In the genomic region with DNA sequence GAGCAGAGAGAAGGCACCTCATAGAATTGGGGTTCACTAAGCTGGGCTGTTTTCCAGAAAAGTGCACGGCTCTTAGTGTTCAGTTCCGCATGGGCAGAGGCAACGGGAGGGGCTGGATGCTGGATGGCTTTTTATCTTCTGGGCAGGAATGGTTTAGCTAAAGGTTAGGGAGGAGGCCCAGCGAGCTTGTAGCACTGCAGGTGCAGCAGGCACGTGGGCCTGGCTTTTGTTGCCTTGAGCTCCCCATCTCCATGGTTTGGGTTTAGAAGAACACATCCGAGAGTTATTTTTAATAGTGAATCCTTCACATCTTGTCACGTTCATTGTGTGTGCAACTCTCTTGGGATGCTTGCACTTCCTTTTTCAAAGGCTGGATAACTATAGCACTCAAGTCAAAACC, we compare ENCODE assay signal across 45 mouse cellular contexts. TPM values are rescaled to one million over a fixed set of nuclear protein-coding genes. Genes with fewer than 3 reads are reported as not detected.
"Had no signal": no experiment of that assay in that cellular context is flagged by ENCODE, and none has a peak within 500 bp of the region (broad histone marks: within the 10 kb centered on the region; RNA-seq: fewer than 3 reads in every experiment).

No protein-coding gene starts in this region.

- H3K4me2 ChIP-seq: limb, embryonic 12.5 days; limb, embryonic 13.5 days; limb, embryonic 15.5 days; liver, embryonic 11.5 days; liver, embryonic 12.5 days; liver, embryonic 13.5 days; liver, embryonic 15.5 days; lung, embryonic 14.5 days; lung, embryonic 15.5 days; midbrain, embryonic 12.5 days; midbrain, embryonic 13.5 days; midbrain, embryonic 15.5 days; neural tube, embryonic 12.5 days had no signal

- H3K4me3 ChIP-seq: limb, embryonic 10.5 days; limb, embryonic 12.5 days; limb, embryonic 13.5 days; limb, embryonic 15.5 days; liver, embryonic 12.5 days; liver, embryonic 13.5 days; liver, embryonic 15.5 days; lung, embryonic 15.5 days; megakaryocyte, embryonic 14.5 days; midbrain, embryonic 10.5 days; midbrain, embryonic 12.5 days; midbrain, embryonic 13.5 days; midbrain, embryonic 15.5 days; myocyte; neural tube, embryonic 12.5 days had no signal

- H3K36me3 ChIP-seq: midbrain, embryonic 10.5 days; midbrain, embryonic 12.5 days; midbrain, embryonic 13.5 days; midbrain, embryonic 15.5 days; neural tube, embryonic 12.5 days had no signal

- H3K9ac ChIP-seq: limb, embryonic 12.5 days; limb, embryonic 13.5 days; limb, embryonic 15.5 days; liver, embryonic 12.5 days; liver, embryonic 13.5 days; liver, embryonic 14.5 days; liver, embryonic 15.5 days; liver, postnatal 0 days; lung, embryonic 14.5 days; lung, embryonic 15.5 days; midbrain, embryonic 12.5 days; midbrain, embryonic 13.5 days; midbrain, embryonic 15.5 days; neural tube, embryonic 12.5 days had no signal

- ATAC-seq: liver, embryonic 12.5 days; liver, postnatal 0 days; lung, postnatal 0 days; midbrain, embryonic 13.5 days; midbrain, embryonic 15.5 days; midbrain, embryonic 16.5 days had no signal

- H3K9me3 ChIP-seq: limb, embryonic 10.5 days; limb, embryonic 12.5 days; limb, embryonic 13.5 days; limb, embryonic 15.5 days; liver, embryonic 12.5 days; liver, embryonic 13.5 days; liver, embryonic 15.5 days; lung, embryonic 15.5 days; megakaryocyte, embryonic 14.5 days; midbrain, embryonic 10.5 days; midbrain, embryonic 12.5 days; midbrain, embryonic 13.5 days; midbrain, embryonic 15.5 days; neural tube, embryonic 12.5 days had no signal

- H3K4me1 ChIP-seq: limb, embryonic 10.5 days; limb, embryonic 12.5 days; limb, embryonic 13.5 days; limb, embryonic 15.5 days; liver, embryonic 12.5 days; liver, embryonic 13.5 days; liver, embryonic 15.5 days; lung, embryonic 15.5 days; midbrain, embryonic 10.5 days; midbrain, embryonic 12.5 days; midbrain, embryonic 13.5 days; midbrain, embryonic 15.5 days; neural tube, embryonic 12.5 days had no signal

- H3K27me3 ChIP-seq: limb, embryonic 12.5 days; limb, embryonic 13.5 days; limb, embryonic 15.5 days; liver, embryonic 12.5 days; liver, embryonic 13.5 days; liver, embryonic 15.5 days; lung, embryonic 15.5 days; megakaryocyte, embryonic 14.5 days; midbrain, embryonic 12.5 days; midbrain, embryonic 13.5 days; midbrain, embryonic 15.5 days; neural tube, embryonic 12.5 days had no signal

- DNase-seq: left cerebral cortex, postnatal 4 days; liver; liver, embryonic 13.5 days; liver, postnatal 0 days; lung, adult 18-20 months; lung, adult 2 months; lung, embryonic 14.5 days; lung, postnatal 10 days; lung, postnatal 14 days; lung, postnatal 36 days; lung, postnatal 4 days had no signal

- H3K27ac ChIP-seq: limb, embryonic 10.5 days; limb, embryonic 12.5 days; limb, embryonic 13.5 days; limb, embryonic 15.5 days; liver, embryonic 12.5 days; liver, embryonic 13.5 days; liver, embryonic 14.5 days; liver, embryonic 15.5 days; lung, embryonic 15.5 days; macrophage; midbrain, embryonic 10.5 days; midbrain, embryonic 12.5 days; midbrain, embryonic 13.5 days; midbrain, embryonic 15.5 days; neural tube, embryonic 12.5 days had no signal

RNA-seq across cellular contexts. Expression of a gene that starts 53.0 kb away (rescaled TPM):
- total RNA-seq: left cerebral cortex, adult 8-10 months; left cerebral cortex, postnatal 10 days; left cerebral cortex, postnatal 14 days; left cerebral cortex, postnatal 25 days; left cerebral cortex, postnatal 36 days; left cerebral cortex, postnatal 4 days; liver, adult 2 months; megakaryocyte progenitor cell, adult 5-6 weeks; megakaryocyte, adult 5-6 weeks; megakaryocyte-erythroid progenitor cell, adult 5-6 weeks; midbrain, postnatal 0 days had no signal
- polyA plus RNA-seq: limb, embryonic 10.5 days; limb, embryonic 11.5 days; limb, embryonic 12.5 days; limb, embryonic 13.5 days; limb, embryonic 14.5 days; limb, embryonic 15.5 days; liver, adult 2 months; liver, embryonic 11.5 days; liver, embryonic 12.5 days; liver, embryonic 13.5 days; liver, embryonic 14.5 days; liver, embryonic 15.5 days; liver, embryonic 16.5 days; liver, postnatal 0 days; lung, adult 2 months; lung, embryonic 14.5 days; lung, embryonic 15.5 days; lung, embryonic 16.5 days; lung, postnatal 0 days; macrophage; midbrain, embryonic 10.5 days; midbrain, embryonic 12.5 days; midbrain, embryonic 13.5 days; midbrain, embryonic 15.5 days; midbrain, embryonic 16.5 days; midbrain, postnatal 0 days; myocyte; neural tube, embryonic 11.5 days; neural tube, embryonic 12.5 days had no signal
